Comparison of ENCODE assay signal across 10 mouse cellular contexts in genomic region chr11:99249115-99249514, GRCm38 (mm10). TPM values are rescaled to one million over a fixed set of nuclear protein-coding genes. Genes with fewer than 3 reads are reported as not detected.
DNase-seq lines count a peak whose midpoint lies in the region; ATAC-seq and TF ChIP-seq lines count a peak whose summit lies in the region.
"Had no signal": no experiment of that assay in that cellular context is flagged by ENCODE, and none has a peak within 500 bp of the region (broad histone marks: within the 10 kb centered on the region; RNA-seq: fewer than 3 reads in every experiment).

No protein-coding gene starts in this region.

- peak; percentile 59 for TF ChIP-seq CTCF in liver, adult 2 months (IDR thresholded peaks at IDR 0.05; ENCODE audit: low read depth, low read length)
- TF ChIP-seq CTCF in stomach, postnatal 0 days (IDR thresholded peaks at IDR 0.05; ENCODE audit: low read depth) = peak; percentile 61

- no peaks in the 10 kb centered on the region; the same call in 1 of the 2 replicates for H3K4me1 ChIP-seq in liver, adult 2 months (ENCODE audit: control insufficient read depth, insufficient read depth, low read length)
- 0 out of 2 replicates have a peak, but pooled peaks cover under 1% of the 10 kb centered on the region for H3K4me1 ChIP-seq in liver, embryonic 11.5 days (replicated peaks; ENCODE audit: control insufficient read depth, insufficient read depth, low read length)
- no peaks in the 10 kb centered on the region for H3K4me1 ChIP-seq in stomach, postnatal 0 days (replicated peaks; ENCODE audit: control insufficient read depth, insufficient read depth)

- no peak overlapping the region for H3K4me3 ChIP-seq in liver, adult 2 months (ENCODE audit: insufficient read depth, low read depth, low read length)
- H3K4me3 ChIP-seq in liver, embryonic 11.5 days (ENCODE audit: low read depth, low read length) = no peak overlapping the region
- no peak overlapping the region for H3K4me3 ChIP-seq in stomach, postnatal 0 days (ENCODE audit: low read depth, low read length)
- H3K4me3 ChIP-seq: embryonic facial prominence, embryonic 15.5 days had no signal

- DNase-seq in CD4-positive, CD25-positive, alpha-beta regulatory T cell, adult 2 months (ENCODE audit: low read depth, low spot score) = peak; percentile 66
- no peak for DNase-seq in liver, adult 2 months (ENCODE audit: extremely low read depth, low read depth, low spot score)
- no peak for DNase-seq in liver, embryonic 11.5 days (ENCODE audit: low spot score)
- DNase-seq in cerebellum, postnatal 25 days = peak; percentile 72 to 81
- DNase-seq in stomach, postnatal 0 days (ENCODE audit: low spot score) = no peak
- no peak for DNase-seq in urinary bladder, postnatal 25 days (ENCODE audit: low spot score)
- no peak for DNase-seq in heart, adult 9 months (ENCODE audit: low spot score in 2 of 2)

- no peak for TF ChIP-seq POLR2A in liver, adult 2 months (IDR thresholded peaks at IDR 0.05; ENCODE audit: extremely low read depth, insufficient read depth, low read length)

- no peak for TF ChIP-seq EP300 in stomach, postnatal 0 days (optimal IDR thresholded peaks at IDR 0.05)

- no peak overlapping the region for H3K27ac ChIP-seq in liver, adult 2 months (replicated peaks; ENCODE audit: insufficient read depth, low read depth, low read length)
- no peak overlapping the region for H3K27ac ChIP-seq in liver, embryonic 11.5 days (ENCODE audit: low read depth, low read length)
- H3K27ac ChIP-seq in stomach, postnatal 0 days (replicated peaks) = no peak overlapping the region
- H3K27ac ChIP-seq: embryonic facial prominence, embryonic 15.5 days had no signal

- H3K36me3 ChIP-seq in liver, adult 2 months (ENCODE audit: control insufficient read depth, insufficient read depth, low read length) = no peaks in the 10 kb centered on the region
- no peaks in the 10 kb centered on the region for H3K36me3 ChIP-seq in liver, embryonic 11.5 days (ENCODE audit: control insufficient read depth, insufficient read depth, low read length)
- no peaks in the 10 kb centered on the region for H3K36me3 ChIP-seq in stomach, postnatal 0 days (ENCODE audit: control insufficient read depth, insufficient read depth, low read length)
- H3K36me3 ChIP-seq: embryonic facial prominence, embryonic 15.5 days had no signal

- no peaks in the 10 kb centered on the region for H3K9me3 ChIP-seq in liver, embryonic 11.5 days (ENCODE audit: control insufficient read depth, low read length)
- H3K9me3 ChIP-seq in stomach, postnatal 0 days (ENCODE audit: control insufficient read depth, low read length) = no peaks in the 10 kb centered on the region
- H3K9me3 ChIP-seq: embryonic facial prominence, embryonic 15.5 days had no signal

- H3K9ac ChIP-seq in liver, adult 2 months (ENCODE audit: low read depth, low read length) = no peak overlapping the region
- H3K9ac ChIP-seq in liver, embryonic 11.5 days (ENCODE audit: low read depth, low read length) = no peak overlapping the region
- no peak overlapping the region for H3K9ac ChIP-seq in stomach, postnatal 0 days (ENCODE audit: low read length)
- H3K9ac ChIP-seq: embryonic facial prominence, embryonic 15.5 days had no signal

- no peak for ATAC-seq in CD4-positive, CD25-positive, alpha-beta regulatory T cell, adult 4 months
- ATAC-seq in liver, embryonic 11.5 days (replicated peaks; ENCODE audit: low FRiP score) = no peak
- ATAC-seq in stomach, postnatal 0 days (ENCODE audit: low FRiP score, low TSS enrichment) = no peak

- 65% methylated on average over 4 of the region's 4 CpGs for WGBS in liver, adult 2 months
- WGBS in liver, embryonic 11.5 days = 59% methylated on average over 4 of the region's 4 CpGs
- 61% methylated on average over 4 of the region's 4 CpGs for WGBS in stomach, postnatal 0 days

- no peaks in the 10 kb centered on the region for H3K79me2 ChIP-seq in liver, adult 2 months (ENCODE audit: control insufficient read depth, insufficient read depth, low read length)

- H3K27me3 ChIP-seq in liver, adult 2 months (ENCODE audit: control insufficient read depth, insufficient read depth, low read length) = no peaks in the 10 kb centered on the region
- H3K27me3 ChIP-seq in liver, embryonic 11.5 days (replicated peaks; ENCODE audit: control insufficient read depth, insufficient read depth, low read length) = no peaks in the 10 kb centered on the region
- H3K27me3 ChIP-seq in stomach, postnatal 0 days (ENCODE audit: control insufficient read depth, insufficient read depth, low read length) = no peaks in the 10 kb centered on the region
- H3K27me3 ChIP-seq: embryonic facial prominence, embryonic 15.5 days had no signal

- no peak overlapping the region for H3K4me2 ChIP-seq in liver, embryonic 11.5 days
- no peak overlapping the region for H3K4me2 ChIP-seq in stomach, postnatal 0 days (replicated peaks; ENCODE audit: low read depth)
- H3K4me2 ChIP-seq: embryonic facial prominence, embryonic 15.5 days had no signal

RNA-seq across cellular contexts. Expression of gene Krt222, which starts 5.2 kb away (rescaled TPM):
- polyA plus RNA-seq in CD4-positive, CD25-positive, alpha-beta regulatory T cell, adult 4 months (2017; shearing (Covaris generic)) = 1 to 10 TPM; 1.4 to 2.1 TPM
- total RNA-seq in liver, adult 2 months (2014; rRNA removed) = 0.07 and 0.09 TPM in 2 replicates
- polyA plus RNA-seq in liver, adult 2 months (2012; rRNA removed) = not detected in 2 replicates
- polyA plus RNA-seq in liver, embryonic 11.5 days (2014; fragmentation: Nextera tagmentation; extraction: Ambion mirVana) = 0.14 and 0.61 TPM in 2 replicates
- 0.25 and 0.33 TPM in 2 replicates for polyA plus RNA-seq in stomach, postnatal 0 days (2015; fragmentation: Nextera tagmentation; extraction: Ambion mirVana)

RNA-seq across cellular contexts. Expression of gene Smarce1, which starts 18.3 kb away (rescaled TPM):
- polyA plus RNA-seq in CD4-positive, CD25-positive, alpha-beta regulatory T cell, adult 4 months (2017; shearing (Covaris generic)) = 100 to 1,000 TPM; 179 to 201 TPM
- 25.5 and 35.9 TPM in 2 replicates for total RNA-seq in liver, adult 2 months (2014; rRNA removed)
- 8.7 and 11.9 TPM in 2 replicates for polyA plus RNA-seq in liver, adult 2 months (2012; rRNA removed)
- polyA plus RNA-seq in liver, embryonic 11.5 days (2014; fragmentation: Nextera tagmentation; extraction: Ambion mirVana) = 145 and 150 TPM in 2 replicates
- 90.3 and 91.6 TPM in 2 replicates for polyA plus RNA-seq in stomach, postnatal 0 days (2015; fragmentation: Nextera tagmentation; extraction: Ambion mirVana)

RNA-seq across cellular contexts. Expression of gene Krt24, which starts 35.9 kb away (rescaled TPM):
- polyA plus RNA-seq in CD4-positive, CD25-positive, alpha-beta regulatory T cell, adult 4 months (2017; shearing (Covaris generic)) = not detected
- not detected in 2 replicates for total RNA-seq in liver, adult 2 months (2014; rRNA removed)
- not detected in 2 replicates for polyA plus RNA-seq in liver, adult 2 months (2012; rRNA removed)
- not detected in 2 replicates for polyA plus RNA-seq in liver, embryonic 11.5 days (2014; fragmentation: Nextera tagmentation; extraction: Ambion mirVana)
- polyA plus RNA-seq in stomach, postnatal 0 days (2015; fragmentation: Nextera tagmentation; extraction: Ambion mirVana) = not detected in 2 replicates
- total RNA-seq: left cerebral cortex, postnatal 14 days had no signal

Comparison
In these comparisons a context has a peak if more than half of its experiments do, and no peak if none do; other contexts are left out.
1. DNase-seq: peak in CD4-positive, CD25-positive, alpha-beta regulatory T cell, adult 2 months (single experiment) and cerebellum, postnatal 25 days (2 of 2); none in liver, adult 2 months (single experiment), liver, embryonic 11.5 days (single experiment), stomach, postnatal 0 days (single experiment), urinary bladder, postnatal 25 days (single experiment) and heart, adult 9 months (0 of 2).